Mouse (Mus musculus): Measurements from ENCODE around the gene Setd3. TPM values are rescaled to one million over a fixed set of nuclear protein-coding genes. Genes with fewer than 3 reads are reported as not detected.

The Setd3 gene
- total and polyA plus RNA-seq, 3 experiments = 40.1 to 59.9 TPM; not detected in 1

DNA sequence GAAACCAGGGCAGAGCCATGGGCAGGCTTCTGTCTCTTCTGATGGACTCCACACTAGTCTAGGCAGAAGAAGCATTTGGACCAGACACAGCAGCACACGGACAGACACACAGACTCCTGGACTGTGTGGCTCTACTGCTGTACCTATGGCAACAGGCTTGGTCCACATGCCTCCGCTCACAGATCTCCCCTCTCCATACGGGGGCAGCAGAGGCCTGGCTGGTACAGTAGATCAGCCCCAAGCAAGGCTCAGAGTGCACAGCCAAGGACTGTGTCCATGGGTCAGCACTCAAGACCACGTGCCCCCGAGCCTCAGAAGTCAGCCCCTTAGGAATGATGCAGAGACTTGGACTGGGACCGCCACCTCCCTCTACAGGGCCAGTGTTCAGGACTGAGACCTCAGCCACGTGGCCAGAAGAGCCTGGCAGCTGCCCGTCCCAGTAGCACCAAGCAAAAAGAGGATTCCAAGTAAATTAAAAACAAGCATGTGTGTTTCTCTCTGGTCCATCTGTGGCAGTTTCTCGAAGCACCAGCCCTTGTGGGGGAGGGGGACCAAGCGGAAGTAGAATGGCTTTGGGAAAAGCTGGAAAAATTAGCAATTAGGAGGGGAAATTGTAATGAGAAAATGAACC, 100.9 kb downstream of the Setd3 start:
- no peaks in the 10 kb centered on the region for H3K9me3 ChIP-seq (replicated peaks; ENCODE audit: insufficient read depth, low read length)
- no peaks in the 10 kb centered on the region for H3K27me3 ChIP-seq (ENCODE audit: control insufficient read depth in 1 of 2, insufficient read depth in 2 of 2, low read length in 2 of 2)
- no peak for DNase-seq (ENCODE audit: low read depth, low spot score)
- TF ChIP-seq KAT2A (conservative IDR thresholded peaks at IDR 0.05; ENCODE audit: low read depth, low read length) (no peak), USF2 (IDR thresholded peaks at IDR 0.05; ENCODE audit: borderline replicate concordance in 1 of 2, insufficient read depth in 1 of 2, low read depth in 1 of 2, low read length in 2 of 2) (no peak), TAL1 (IDR thresholded peaks at IDR 0.05; ENCODE audit: low read length) (no peak), E2F4 (IDR thresholded peaks at IDR 0.05; ENCODE audit: borderline replicate concordance, low read depth, low read length) (no peak), TCF12 (IDR thresholded peaks at IDR 0.05; ENCODE audit: low read depth, low read length) (no peak), GABPA (IDR thresholded peaks at IDR 0.05; ENCODE audit: low read depth, low read length) (no peak), RAD21 (IDR thresholded peaks at IDR 0.05; ENCODE audit: low read depth, low read length) (no peak), ZKSCAN1 (IDR thresholded peaks at IDR 0.05; ENCODE audit: low read depth, low read length) (no peak), POLR2A (IDR thresholded peaks at IDR 0.05; ENCODE audit: control insufficient read depth in 1 of 2, insufficient read depth in 1 of 2, low read depth in 1 of 2, low read length in 2 of 2, poor library complexity in 1 of 2) (no peak)
- no peak overlapping the region for H3K4me3 ChIP-seq (ENCODE audit: control insufficient read depth in 1 of 2, insufficient read depth in 1 of 2, low read depth in 2 of 2, low read length in 2 of 2)
- H3K36me3 ChIP-seq (ENCODE audit: control insufficient read depth in 1 of 2, insufficient read depth in 2 of 2, low read length in 2 of 2) = no peaks in the 10 kb centered on the region
- H3K4me1 ChIP-seq (ENCODE audit: control insufficient read depth in 1 of 2, insufficient read depth in 2 of 2, low read length in 2 of 2) = no peaks in the 10 kb centered on the region
- no peak overlapping the region for H3K27ac ChIP-seq (ENCODE audit: control insufficient read depth, low read depth, low read length)
- H3K9ac ChIP-seq (ENCODE audit: control insufficient read depth, low read depth, low read length, poor library complexity, severe bottlenecking) = no peak overlapping the region
- no peaks in the 10 kb centered on the region for H3K79me2 ChIP-seq (ENCODE audit: control insufficient read depth, insufficient read depth, low read length, poor library complexity)

DNA sequence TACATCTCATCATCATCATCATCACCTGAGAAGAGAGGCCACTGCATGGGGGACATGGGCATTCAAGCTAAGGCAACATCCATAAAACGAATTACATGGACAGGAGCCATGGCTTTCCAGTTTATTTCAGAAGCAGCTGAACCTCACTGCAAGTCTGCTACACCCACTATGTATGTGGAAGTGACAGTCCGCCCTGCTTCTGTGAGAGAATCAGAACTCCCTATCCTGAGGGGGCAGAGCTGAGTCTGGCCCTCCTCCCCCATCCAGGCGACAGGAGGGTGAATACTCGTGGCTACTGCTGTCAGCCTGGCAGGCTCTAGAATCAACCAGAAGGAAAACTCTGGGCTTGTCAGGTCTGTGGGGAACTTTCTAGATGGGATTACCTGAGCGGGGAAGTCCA, 106.2 kb downstream of the Setd3 start:
- no peak overlapping the region for H3K4me3 ChIP-seq (ENCODE audit: control insufficient read depth in 1 of 2, insufficient read depth in 1 of 2, low read depth in 2 of 2, low read length in 2 of 2)
- H3K36me3 ChIP-seq (ENCODE audit: control insufficient read depth in 1 of 2, insufficient read depth in 2 of 2, low read length in 2 of 2) = no peaks in the 10 kb centered on the region
- H3K27ac ChIP-seq (ENCODE audit: control insufficient read depth, low read depth, low read length) = no peak overlapping the region
- DNase-seq (ENCODE audit: low read depth, low spot score) = no peak
- TF ChIP-seq JUND (IDR thresholded peaks at IDR 0.05; ENCODE audit: low read depth, low read length) (no peak), MYC (IDR thresholded peaks at IDR 0.05; ENCODE audit: low read depth, low read length) (no peak), TBP (IDR thresholded peaks at IDR 0.05; ENCODE audit: low read depth, low read length) (no peak), KAT2A (conservative IDR thresholded peaks at IDR 0.05; ENCODE audit: low read depth, low read length) (no peak), BHLHE40 (IDR thresholded peaks at IDR 0.05; ENCODE audit: borderline replicate concordance, low read depth, low read length) (no peak), ETS1 (IDR thresholded peaks at IDR 0.05; ENCODE audit: low read depth, low read length) (no peak), USF1 (IDR thresholded peaks at IDR 0.05; ENCODE audit: low read depth, low read length) (no peak), E2F4 (IDR thresholded peaks at IDR 0.05; ENCODE audit: borderline replicate concordance, low read depth, low read length) (no peak), TAL1 (IDR thresholded peaks at IDR 0.05; ENCODE audit: low read length) (no peak), POLR2A (IDR thresholded peaks at IDR 0.05; ENCODE audit: control insufficient read depth in 1 of 2, insufficient read depth in 1 of 2, low read depth in 1 of 2, low read length in 2 of 2, poor library complexity in 1 of 2) (no peak), SMC3 (IDR thresholded peaks at IDR 0.05; ENCODE audit: low read depth, low read length) (no peak), TCF12 (IDR thresholded peaks at IDR 0.05; ENCODE audit: low read depth, low read length) (no peak), NELFE (IDR thresholded peaks at IDR 0.05; ENCODE audit: low read depth, low read length) (no peak)
- H3K4me1 ChIP-seq (ENCODE audit: control insufficient read depth in 1 of 2, insufficient read depth in 2 of 2, low read length in 2 of 2) = no peaks in the 10 kb centered on the region
- no peaks in the 10 kb centered on the region for H3K9me3 ChIP-seq (replicated peaks; ENCODE audit: insufficient read depth, low read length)
- no peaks in the 10 kb centered on the region for H3K27me3 ChIP-seq (ENCODE audit: control insufficient read depth in 1 of 2, insufficient read depth in 2 of 2, low read length in 2 of 2)
- H3K79me2 ChIP-seq (ENCODE audit: control insufficient read depth, insufficient read depth, low read length, poor library complexity) = no peaks in the 10 kb centered on the region
- H3K9ac ChIP-seq (ENCODE audit: control insufficient read depth, low read depth, low read length, poor library complexity, severe bottlenecking) = no peak overlapping the region

Data from MEL (cell line).